Mouse (Mus musculus): ENCODE data around the gene Exoc3l4.

GRCm38 (mm10) chr12:111450359-111450758 is 33.5 kb downstream of the Exoc3l4 start:
- no peak for TF ChIP-seq CTCF (IDR thresholded peaks at IDR 0.05; ENCODE audit: control insufficient read depth, insufficient read depth, insufficient replicate concordance, low read depth, low read length)
- no peak for TF ChIP-seq POLR2A (IDR thresholded peaks at IDR 0.05; ENCODE audit: control insufficient read depth, low read depth, low read length)
